Mouse (Mus musculus) layer of hippocampus, adult 9-10 months (tissue): Measurements from ENCODE around the gene Atxn3.

ENCODE experiments used
- DNase-seq: peaks from one replicate; pipeline ENCODE4 v3.0.0; 2022; ENCODE audit warnings: low spot score

The Atxn3 gene

DNA sequence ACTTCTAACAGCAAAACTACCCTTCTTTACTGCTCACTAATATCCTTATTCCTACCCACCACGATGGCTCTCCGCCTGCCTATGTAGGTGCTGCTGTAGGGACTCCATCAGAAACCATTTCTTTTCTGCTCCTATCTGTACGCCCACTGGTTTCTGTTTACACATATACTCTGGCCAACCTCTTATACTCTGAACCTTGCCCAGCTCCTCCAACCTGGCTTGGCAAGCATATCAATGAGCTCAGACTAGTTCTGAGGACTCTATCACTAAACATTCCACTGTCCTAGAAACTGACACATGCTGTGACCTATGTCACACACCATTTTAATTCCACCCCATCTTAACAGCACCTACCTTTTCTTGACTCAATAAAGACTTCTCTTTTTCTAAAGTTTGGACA lies 68.7 kb downstream of the Atxn3 start:
- no peak for DNase-seq

DNA sequence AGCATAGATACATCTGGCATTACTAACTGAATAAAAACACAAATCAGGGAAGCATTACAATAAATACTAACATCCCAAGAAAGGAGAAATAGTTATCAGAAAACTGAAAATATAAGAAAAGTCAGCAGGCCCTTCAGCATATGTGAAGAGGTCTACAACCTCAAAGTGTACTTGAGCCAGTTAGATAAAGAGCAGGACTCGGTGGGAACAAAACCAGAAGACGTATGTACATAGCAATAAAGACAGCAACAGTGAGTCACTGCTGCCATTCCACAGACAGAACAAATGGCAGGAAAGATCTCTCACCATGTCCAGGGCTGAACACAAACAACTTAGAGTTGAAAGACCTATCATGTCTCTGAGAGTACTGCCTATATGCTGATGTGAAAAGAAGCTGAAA lies 69.7 kb downstream of the Atxn3 start:
- DNase-seq = no peak

DNA sequence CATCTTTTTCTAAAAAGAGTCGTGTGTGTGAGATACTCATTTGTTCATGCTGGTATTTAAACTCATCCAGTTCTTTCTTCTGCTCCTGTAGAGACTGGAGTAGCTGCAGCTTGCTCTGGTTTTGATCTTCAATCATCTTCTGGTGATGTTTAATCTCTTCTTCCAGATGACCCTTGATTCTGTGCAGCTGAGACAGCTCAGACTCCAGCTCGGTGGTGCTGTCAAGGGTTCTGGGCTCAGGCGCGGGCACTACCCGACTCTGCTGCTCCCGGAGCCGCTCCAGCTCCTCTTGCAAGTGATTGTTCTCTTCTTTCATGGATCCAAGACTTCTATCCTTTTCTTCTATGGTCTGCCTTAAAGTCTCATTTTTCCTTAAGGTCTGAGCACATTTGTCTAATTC lies 73.1 kb downstream of the Atxn3 start:
- no peak for DNase-seq

DNA sequence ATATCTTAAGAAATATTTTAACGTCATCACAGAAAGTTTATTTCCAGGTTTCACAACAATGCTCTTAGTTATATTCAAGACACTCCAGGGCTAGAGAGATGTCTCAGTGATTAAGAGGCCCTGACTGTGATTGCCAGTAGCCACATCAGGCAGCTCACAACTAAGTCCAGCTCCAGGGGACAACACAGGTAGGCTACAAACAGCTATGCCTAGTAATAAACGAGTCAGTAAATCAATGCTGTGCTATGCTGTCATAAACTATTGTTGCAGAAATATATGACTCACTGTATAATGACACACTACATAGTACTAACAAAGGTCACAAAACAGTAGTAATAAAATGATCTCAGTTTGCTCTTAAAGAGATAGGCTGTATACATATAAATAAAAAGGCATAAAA lies 81.7 kb downstream of the Atxn3 start:
- no peak for DNase-seq

- DNase-seq = peak; percentile 27
These were observed 82.9 kb downstream of the Atxn3 start for GRCm38 (mm10) chr12:101875107-101875506.
